ENCODE assay signal across 18 mouse cellular contexts in the genomic region with DNA sequence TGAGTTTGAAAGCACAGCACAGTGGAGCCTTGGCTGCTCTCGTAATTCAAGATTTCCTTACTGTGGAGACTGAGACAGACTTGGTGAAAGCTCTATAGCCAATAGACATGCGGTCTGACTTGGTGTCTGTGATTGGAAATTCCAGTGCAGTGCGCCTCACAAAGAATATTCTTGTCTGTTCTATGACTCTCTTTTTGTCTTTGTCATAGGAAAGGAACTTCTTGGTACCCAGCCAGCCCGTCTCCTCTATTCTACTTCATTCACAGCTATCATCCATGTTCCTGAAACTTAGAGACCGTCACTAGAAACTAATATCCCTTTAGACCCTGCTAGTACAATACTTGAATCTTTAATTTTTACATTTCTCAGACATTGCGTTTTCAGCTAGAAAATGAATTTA.
DNase-seq lines count a peak whose midpoint lies in the region; TF ChIP-seq lines count a peak whose summit lies in the region.
"Had no signal": no experiment of that assay in that cellular context is flagged by ENCODE, and none has a peak within 500 bp of the region (broad histone marks: within the 10 kb centered on the region; RNA-seq: fewer than 3 reads in every experiment).

No protein-coding gene starts in this region.

- no peak for TF ChIP-seq POLR2A in lung, adult 2 months (IDR thresholded peaks at IDR 0.05; ENCODE audit: borderline replicate concordance, extremely low read depth, low read depth, low read length)

- intact Hi-C loops in heart, postnatal 36 days (cut with DNase I): no loop called here

- peaks cover 9% of the 10 kb centered on the region for H3K4me1 ChIP-seq in lung, adult 2 months (ENCODE audit: control insufficient read depth, insufficient read depth, low read length)
- H3K4me1 ChIP-seq: forebrain, embryonic 15.5 days had no signal

- WGBS in lung, adult 2 months: 70% methylated on average over 6 of the region's 6 CpGs

- no peak overlapping the region for H3K4me3 ChIP-seq in lung, adult 2 months (replicated peaks; ENCODE audit: extremely low read depth, low read depth, low read length)
- H3K4me3 ChIP-seq: embryonic facial prominence, embryonic 15.5 days; forebrain, embryonic 15.5 days; heart, embryonic 12.5 days; hindbrain, embryonic 13.5 days had no signal

- no peak for TF ChIP-seq CTCF in lung, adult 2 months (IDR thresholded peaks at IDR 0.05; ENCODE audit: insufficient read depth, low read length)

- peak; percentile 14 for DNase-seq in heart, adult 11 months
- DNase-seq in heart, adult 9 months (ENCODE audit: low spot score in 2 of 2): no peak
- DNase-seq in heart, postnatal 4 days: peak; percentile 38
- DNase-seq in heart, postnatal 36 days: no peak
- peak; percentile 33 for DNase-seq in lung, postnatal 10 days
- no peak for DNase-seq in lung, adult 2 months
- no peak for DNase-seq in layer of hippocampus, adult 9-11 months
- DNase-seq: adrenal gland, adult 2 months; adrenal gland, postnatal 25 days; cerebellum, adult 18-20 months; cerebellum, postnatal 10 days; embryo, embryonic 11 days; gastrocnemius, postnatal 14 days; kidney, adult 8-10 months had no signal

Comparison
In these comparisons a context has a peak if more than half of its experiments do, and no peak if none do; other contexts are left out.
1. DNase-seq: peak in heart, adult 11 months (single experiment), heart, postnatal 4 days (single experiment) and lung, postnatal 10 days (single experiment); none in heart, adult 9 months (0 of 2), heart, postnatal 36 days (0 of 2), lung, adult 2 months (single experiment) and layer of hippocampus, adult 9-11 months (single experiment).